Mouse (Mus musculus) left cerebral cortex, adult 6 months (tissue): Measurements from ENCODE around the gene Drc3. TPM values are rescaled to one million over a fixed set of nuclear protein-coding genes. Genes with fewer than 3 reads are reported as not detected.

Source experiments
- long read RNA-seq, 2 experiments: library from polyadenylated mRNA; unstranded; transcript quantifications; one replicate each; pipeline ENCODE4 v2.0.0; 2019 to 2020
- polyA plus RNA-seq: library from polyadenylated mRNA; unstranded; fragments of <200 nt; fragmentation: Nextera tagmentation; gene quantifications from 2 replicates; pipeline ENCODE4 v1.2.3, GENCODE M21; 2021

The Drc3 gene
- 7.1 and 9.7 TPM in 2 replicates for polyA plus RNA-seq
- long read RNA-seq, experiment 1, transcript Drc3-203 (14 exons, 1,858 nt), result major isoform, 49 of 60 reads
- long read RNA-seq, experiment 1, partial matches to known transcripts, result 2 of 60 reads
- long read RNA-seq, experiment 1, other reads (novel, unspliced or antisense), result 9 of 60 reads
- long read RNA-seq, experiment 2, transcript Drc3-203 (14 exons, 1,858 nt), result major isoform, 7 of 13 reads
- long read RNA-seq, experiment 2, partial matches to known transcripts, result 3 of 13 reads
- long read RNA-seq, experiment 2, other reads (novel, unspliced or antisense), result 3 of 13 reads

GRCm38 (mm10) chr11:60352559-60353411, at the start of gene Drc3, which contains the start of gene Tom1l2:
Gene Drc3, plus strand, starts transcription at chr11:60353329.
Gene Tom1l2, minus strand, starts transcription at chr11:60352905.

GRCm38 (mm10) chr11:60416963-60417716, 64.0 kb downstream of the Drc3 start, which contains the start of gene Gid4:
Gene Gid4, plus strand, starts transcription at chr11:60417145.

GRCm38 (mm10) chr11:60417717-60418472, 64.8 kb downstream of the Drc3 start, which contains the start of gene Atpaf2:
Gene Atpaf2, minus strand, starts transcription at chr11:60418457.

Other genes starting within 250 kb of the Drc3 start
- 19.7 and 42.3 TPM in 2 replicates for gene Rai1, start 248.3 kb upstream of the Drc3 start, polyA plus RNA-seq
- gene Srebf1, start 130.7 kb upstream of the Drc3 start, polyA plus RNA-seq, result 11.2 and 13.3 TPM in 2 replicates
- 67.3 and 75.3 TPM in 2 replicates for gene Tom1l2, start 424 bp upstream of the Drc3 start, polyA plus RNA-seq
- 43.7 and 47.2 TPM in 2 replicates for gene Gid4, start 63.8 kb downstream of the Drc3 start, polyA plus RNA-seq
- gene Atpaf2, start 65.1 kb downstream of the Drc3 start, polyA plus RNA-seq, result 22.6 and 30.2 TPM in 2 replicates
- 54.6 and 57.6 TPM in 2 replicates for gene Drg2, start 101.3 kb downstream of the Drc3 start, polyA plus RNA-seq
- 0.04 TPM in 1 of 2 replicates, not detected in the other for gene Myo15, start 116.0 kb downstream of the Drc3 start, polyA plus RNA-seq
- gene Alkbh5, start 183.1 kb downstream of the Drc3 start, polyA plus RNA-seq, result 25.8 and 28.9 TPM in 2 replicates